In genomic region chr19:23467866-23468265, GRCm38 (mm10) we compare ENCODE assay signal across 22 mouse cellular contexts. TPM values are rescaled to one million over a fixed set of nuclear protein-coding genes. Genes with fewer than 3 reads are reported as not detected.
DNase-seq lines count a peak whose midpoint lies in the region; ATAC-seq lines count a peak whose summit lies in the region.
"Had no signal": no experiment of that assay in that cellular context is flagged by ENCODE, and none has a peak within 500 bp of the region (broad histone marks: within the 10 kb centered on the region; RNA-seq: fewer than 3 reads in every experiment).

No protein-coding gene starts in this region.

- no peak overlapping the region for H3K27ac ChIP-seq in forebrain, embryonic 14.5 days (ENCODE audit: low read depth, low read length)
- H3K27ac ChIP-seq in forebrain, embryonic 15.5 days (replicated peaks) = no peak overlapping the region
- H3K27ac ChIP-seq in neural tube, embryonic 13.5 days (replicated peaks) = no peak overlapping the region
- H3K27ac ChIP-seq in neural tube, embryonic 15.5 days (replicated peaks) = no peak overlapping the region
- H3K27ac ChIP-seq: embryonic facial prominence, embryonic 12.5 days; heart, embryonic 15.5 days; hindbrain, embryonic 12.5 days; intestine, embryonic 15.5 days; stomach, postnatal 0 days had no signal

- WGBS in forebrain, embryonic 14.5 days = 2% methylated on average over 1 of the region's 1 CpGs
- 2% methylated on average over 1 of the region's 1 CpGs for WGBS in forebrain, embryonic 15.5 days
- WGBS in neural tube, embryonic 13.5 days = 10% methylated on average over 1 of the region's 1 CpGs
- 14% methylated on average over 1 of the region's 1 CpGs for WGBS in neural tube, embryonic 15.5 days

- no peak for ATAC-seq in forebrain, embryonic 14.5 days
- ATAC-seq in forebrain, embryonic 15.5 days (replicated peaks) = no peak
- peak; percentile 53 for ATAC-seq in neural tube, embryonic 13.5 days (ENCODE audit: low read depth)
- no peak for ATAC-seq in neural tube, embryonic 15.5 days (ENCODE audit: low FRiP score)
- peak; percentile 77 for ATAC-seq in megakaryocyte, adult 5-6 weeks (ENCODE audit: poor library complexity, severe bottlenecking)
- ATAC-seq: intestine, embryonic 15.5 days; midbrain, embryonic 16.5 days; Patski had no signal

- H3K9me3 ChIP-seq in forebrain, embryonic 14.5 days (replicated peaks; ENCODE audit: control insufficient read depth, low read length) = no peaks in the 10 kb centered on the region
- H3K9me3 ChIP-seq in forebrain, embryonic 15.5 days = no peaks in the 10 kb centered on the region
- no peaks in the 10 kb centered on the region for H3K9me3 ChIP-seq in neural tube, embryonic 13.5 days
- no peaks in the 10 kb centered on the region for H3K9me3 ChIP-seq in neural tube, embryonic 15.5 days (replicated peaks)
- H3K9me3 ChIP-seq: embryonic facial prominence, embryonic 12.5 days; heart, embryonic 15.5 days; hindbrain, embryonic 12.5 days; intestine, embryonic 15.5 days had no signal

- no peaks in the 10 kb centered on the region for H3K36me3 ChIP-seq in forebrain, embryonic 14.5 days (ENCODE audit: control insufficient read depth, insufficient read depth, low read length)
- no peaks in the 10 kb centered on the region for H3K36me3 ChIP-seq in forebrain, embryonic 15.5 days
- H3K36me3 ChIP-seq in neural tube, embryonic 13.5 days = no peaks in the 10 kb centered on the region
- no peaks in the 10 kb centered on the region for H3K36me3 ChIP-seq in neural tube, embryonic 15.5 days
- H3K36me3 ChIP-seq: embryonic facial prominence, embryonic 12.5 days; heart, embryonic 15.5 days; hindbrain, embryonic 12.5 days; intestine, embryonic 15.5 days had no signal

- no peak overlapping the region for H3K4me3 ChIP-seq in forebrain, embryonic 14.5 days (ENCODE audit: low read depth, low read length)
- H3K4me3 ChIP-seq in forebrain, embryonic 15.5 days = no peak overlapping the region
- no peak overlapping the region for H3K4me3 ChIP-seq in neural tube, embryonic 13.5 days
- H3K4me3 ChIP-seq in neural tube, embryonic 15.5 days (replicated peaks) = no peak overlapping the region
- H3K4me3 ChIP-seq: embryonic facial prominence, embryonic 12.5 days; heart, embryonic 15.5 days; hindbrain, embryonic 12.5 days; intestine, embryonic 15.5 days had no signal

- DNase-seq in forebrain, embryonic 14.5 days (ENCODE audit: low spot score) = peak; percentile 47
- no peak for DNase-seq in frontal cortex, postnatal 25 days (ENCODE audit: low spot score in 2 of 2)
- DNase-seq in adrenal gland, adult (ENCODE audit: inconsistent age in 2 of 2, low spot score in 1 of 2) = no peak
- DNase-seq: cerebellum, postnatal 10 days; gastrocnemius, postnatal 36 days; liver; lung, adult 2 months; lung, postnatal 4 days; right cerebral cortex, postnatal 25 days; thymus, postnatal 25 days had no signal

- H3K27me3 ChIP-seq in forebrain, embryonic 14.5 days (replicated peaks; ENCODE audit: control insufficient read depth, insufficient read depth, low read length) = no peaks in the 10 kb centered on the region
- no peaks in the 10 kb centered on the region for H3K27me3 ChIP-seq in forebrain, embryonic 15.5 days
- 0 out of 2 replicates have a peak, but pooled peaks cover 2% of the 10 kb centered on the region for H3K27me3 ChIP-seq in neural tube, embryonic 13.5 days
- H3K27me3 ChIP-seq in neural tube, embryonic 15.5 days (replicated peaks) = no peaks in the 10 kb centered on the region
- H3K27me3 ChIP-seq: CH12.LX; embryonic facial prominence, embryonic 12.5 days; heart, embryonic 15.5 days; hindbrain, embryonic 12.5 days; intestine, embryonic 15.5 days had no signal

- no peak overlapping the region for H3K9ac ChIP-seq in forebrain, embryonic 14.5 days (ENCODE audit: low read length)
- H3K9ac ChIP-seq in forebrain, embryonic 15.5 days (replicated peaks) = no peak overlapping the region
- H3K9ac ChIP-seq in neural tube, embryonic 13.5 days = no peak overlapping the region
- H3K9ac ChIP-seq in neural tube, embryonic 15.5 days (replicated peaks) = no peak overlapping the region
- H3K9ac ChIP-seq: embryonic facial prominence, embryonic 12.5 days; heart, embryonic 15.5 days; hindbrain, embryonic 12.5 days; intestine, embryonic 15.5 days had no signal

- no peak overlapping the region for H3K4me2 ChIP-seq in forebrain, embryonic 14.5 days (ENCODE audit: low read length)
- no peak overlapping the region for H3K4me2 ChIP-seq in forebrain, embryonic 15.5 days (replicated peaks)
- no peak overlapping the region for H3K4me2 ChIP-seq in neural tube, embryonic 13.5 days
- H3K4me2 ChIP-seq in neural tube, embryonic 15.5 days = no peak overlapping the region
- H3K4me2 ChIP-seq: embryonic facial prominence, embryonic 12.5 days; heart, embryonic 15.5 days; hindbrain, embryonic 12.5 days; intestine, embryonic 15.5 days had no signal

- H3K4me1 ChIP-seq in forebrain, embryonic 14.5 days (ENCODE audit: control insufficient read depth, insufficient read depth, low read length) = no peaks in the 10 kb centered on the region
- peaks cover 5% of the 10 kb centered on the region; the same call in 1 of the 2 replicates for H3K4me1 ChIP-seq in forebrain, embryonic 15.5 days
- peaks cover 9% of the 10 kb centered on the region for H3K4me1 ChIP-seq in neural tube, embryonic 13.5 days (replicated peaks)
- no peaks in the 10 kb centered on the region for H3K4me1 ChIP-seq in neural tube, embryonic 15.5 days
- H3K4me1 ChIP-seq: embryonic facial prominence, embryonic 12.5 days; heart, embryonic 15.5 days; intestine, embryonic 15.5 days had no signal

RNA-seq across cellular contexts. Expression of gene Mamdc2, which starts 19.6 kb away (rescaled TPM):
- 1.8 and 1.9 TPM in 2 replicates for polyA plus RNA-seq in forebrain, embryonic 14.5 days (2014; fragmentation: Nextera tagmentation; extraction: Ambion mirVana)
- polyA plus RNA-seq in forebrain, embryonic 15.5 days (2015; fragmentation: Nextera tagmentation; extraction: Ambion mirVana) = 0.95 and 1.2 TPM in 2 replicates
- 1.2 and 2.4 TPM in 2 replicates for polyA plus RNA-seq in neural tube, embryonic 13.5 days (2015; fragmentation: Nextera tagmentation; extraction: Ambion mirVana)
- polyA plus RNA-seq in neural tube, embryonic 15.5 days (2015; fragmentation: Nextera tagmentation; extraction: Ambion mirVana) = 1.2 and 1.7 TPM in 2 replicates
- total RNA-seq in megakaryocyte, adult 5-6 weeks (2015) = not detected in 2 replicates
- not detected in 2 replicates for total RNA-seq in megakaryocyte, adult 5-6 weeks (2017)
- polyA plus RNA-seq: Patski had no signal

Comparison
In these comparisons a context has a peak if more than half of its experiments do, and no peak if none do; other contexts are left out.
1. ATAC-seq: peak in neural tube, embryonic 13.5 days (single experiment) and megakaryocyte, adult 5-6 weeks (single experiment); none in forebrain, embryonic 14.5 days (single experiment), forebrain, embryonic 15.5 days (single experiment) and neural tube, embryonic 15.5 days (single experiment).